Mouse (Mus musculus) MEL (cell line): Measurements from ENCODE around the gene Krtcap2. TPM values are rescaled to one million over a fixed set of nuclear protein-coding genes. Genes with fewer than 3 reads are reported as not detected.

Experiments
- DNase-seq: peaks from one replicate; pipeline ENCODE4 v3.0.0; 2011; ENCODE audit warnings: low read depth, low spot score
- H3K27ac ChIP-seq: 2 replicates; pipeline ENCODE4 v1.5.1; 2012; ENCODE audit warnings: low read depth, mild to moderate bottlenecking, control low read depth, low read length, moderate library complexity; ENCODE audit not compliant: control insufficient read depth
- H3K27me3 ChIP-seq, 2 experiments: fragments of 150-350 bp in 1 of 2; sonication (generic) in 1 of 2; 2 replicates each; pipeline ENCODE4 v1.6.1; 2012; ENCODE audit warnings: low read length in 2 of 2, mild to moderate bottlenecking in 2 of 2, improper control_type of control experiment in 1 of 2, moderate library complexity in 1 of 2; ENCODE audit not compliant: insufficient read depth in 2 of 2, control insufficient read depth in 1 of 2
- H3K36me3 ChIP-seq, 2 experiments: 2 replicates each; pipeline ENCODE4 v1.6.1; 2012 to 2014; ENCODE audit warnings: low read length in 2 of 2, improper control_type of control experiment in 1 of 2, inconsistent platforms in 1 of 2, mild to moderate bottlenecking in 1 of 2; ENCODE audit not compliant: insufficient read depth in 2 of 2, control insufficient read depth in 1 of 2
- H3K4me1 ChIP-seq, 2 experiments: fragments of 150-350 bp in 1 of 2; sonication (generic) in 1 of 2; 2 replicates each; pipeline ENCODE4 v1.6.1; 2012; ENCODE audit warnings: low read length in 2 of 2, improper control_type of control experiment in 1 of 2, mild to moderate bottlenecking in 1 of 2; ENCODE audit not compliant: insufficient read depth in 2 of 2, control insufficient read depth in 1 of 2
- H3K4me3 ChIP-seq, 2 experiments: fragments of 150-350 bp in 1 of 2; sonication (generic) in 1 of 2; 2 replicates each; pipeline ENCODE4 v1.5.1; 2012; ENCODE audit warnings: low read depth in 2 of 2, low read length in 2 of 2, mild to moderate bottlenecking in 2 of 2, moderate library complexity in 2 of 2, control low read depth in 1 of 2, improper control_type of control experiment in 1 of 2; ENCODE audit not compliant: control insufficient read depth in 1 of 2, insufficient read depth in 1 of 2
- H3K79me2 ChIP-seq: 2 replicates; pipeline ENCODE4 v1.6.1; 2012; ENCODE audit warnings: mild to moderate bottlenecking, low read length, moderate library complexity; ENCODE audit not compliant: control insufficient read depth, poor library complexity, insufficient read depth
- H3K9ac ChIP-seq: 2 replicates; pipeline ENCODE4 v1.6.1; 2012; ENCODE audit warnings: low read depth, mild to moderate bottlenecking, control low read depth, low read length, moderate library complexity; ENCODE audit not compliant: control insufficient read depth, poor library complexity, severe bottlenecking
- H3K9me3 ChIP-seq: fragments of 150-350 bp; sonication (generic); replicated peaks from 2 replicates; pipeline ENCODE4 v1.6.1; 2012; ENCODE audit warnings: mild to moderate bottlenecking, low read length, improper control_type of control experiment, moderate library complexity; ENCODE audit not compliant: insufficient read depth
- CHD1 ChIP-seq: IDR thresholded peaks from 2 replicates; pipeline ENCODE4 v1.6.1; 2012; ENCODE audit warnings: low read depth, mild to moderate bottlenecking, inconsistent platforms, low read length, improper control_type of control experiment
- CHD2 ChIP-seq: IDR thresholded peaks from 2 replicates; pipeline ENCODE4 v1.6.1; 2011; ENCODE audit warnings: low read length, improper control_type of control experiment
- CTCF ChIP-seq, 3 experiments: IDR thresholded peaks in 2 of 3; conservative IDR thresholded peaks in 1 of 3; 2 replicates each; pipeline ENCODE4 v1.5.1; 2011 to 2012; ENCODE audit warnings: low read length in 3 of 3, low read depth in 2 of 3, mild to moderate bottlenecking in 2 of 3, improper control_type of control experiment in 1 of 3, inconsistent platforms in 1 of 3, mixed read lengths in 1 of 3, moderate library complexity in 1 of 3; ENCODE audit not compliant: control insufficient read depth in 1 of 3, insufficient read depth in 1 of 3, poor library complexity in 1 of 3, severe bottlenecking in 1 of 3
- E2F4 ChIP-seq: IDR thresholded peaks from 2 replicates; pipeline ENCODE4 v1.6.1; 2011; ENCODE audit warnings: low read depth, low read length, improper control_type of control experiment, borderline replicate concordance
- ELF1 ChIP-seq: IDR thresholded peaks from 2 replicates; pipeline ENCODE4 v1.6.1; 2014; ENCODE audit warnings: low read depth, mild to moderate bottlenecking, inconsistent platforms, low read length, improper control_type of control experiment, moderate library complexity
- EP300 ChIP-seq, 2 experiments: IDR thresholded peaks; 2 replicates each; pipeline ENCODE4 v1.6.1; 2011; ENCODE audit warnings: improper control_type of control experiment in 2 of 2, low read length in 2 of 2, low read depth in 1 of 2, mild to moderate bottlenecking in 1 of 2
- GABPA ChIP-seq: IDR thresholded peaks from 2 replicates; pipeline ENCODE4 v1.6.1; 2012; ENCODE audit warnings: low read depth, mild to moderate bottlenecking, inconsistent platforms, low read length, improper control_type of control experiment, moderate library complexity
- GATA1 ChIP-seq: IDR thresholded peaks from 2 replicates; pipeline ENCODE4 v1.6.1; 2011; ENCODE audit warnings: low read depth, low read length, improper control_type of control experiment
- MAX ChIP-seq: IDR thresholded peaks from 2 replicates; pipeline ENCODE4 v1.6.1; 2011; ENCODE audit warnings: low read length, improper control_type of control experiment
- MAZ ChIP-seq: IDR thresholded peaks from 2 replicates; pipeline ENCODE4 v1.6.1; 2012; ENCODE audit warnings: low read depth, mild to moderate bottlenecking, inconsistent platforms, low read length, improper control_type of control experiment
- MYB ChIP-seq: IDR thresholded peaks from 2 replicates; pipeline ENCODE4 v1.6.1; 2011; ENCODE audit warnings: mild to moderate bottlenecking, low read depth, low read length, improper control_type of control experiment
- NELFE ChIP-seq: IDR thresholded peaks from 2 replicates; pipeline ENCODE4 v1.6.1; 2011; ENCODE audit warnings: low read depth, low read length, improper control_type of control experiment
- POLR2AphosphoS2 ChIP-seq: IDR thresholded peaks from 2 replicates; pipeline ENCODE4 v1.6.1; 2011; ENCODE audit warnings: low read length, improper control_type of control experiment
- RAD21 ChIP-seq: IDR thresholded peaks from 2 replicates; pipeline ENCODE4 v1.6.1; 2011; ENCODE audit warnings: mild to moderate bottlenecking, low read depth, low read length, improper control_type of control experiment
- SIN3A ChIP-seq: IDR thresholded peaks from 2 replicates; pipeline ENCODE4 v1.6.1; 2012; ENCODE audit warnings: low read length, improper control_type of control experiment, inconsistent platforms
- SMC3 ChIP-seq: IDR thresholded peaks from 2 replicates; pipeline ENCODE4 v1.6.1; 2011; ENCODE audit warnings: low read depth, low read length, improper control_type of control experiment
- TAL1 ChIP-seq: IDR thresholded peaks from 2 replicates; pipeline ENCODE4 v1.6.1; 2012; ENCODE audit warnings: mild to moderate bottlenecking, inconsistent platforms, low read length, moderate library complexity, mixed read lengths
- TBP ChIP-seq: IDR thresholded peaks from 2 replicates; pipeline ENCODE4 v1.8.0; 2011; ENCODE audit warnings: low read depth, low read length, improper control_type of control experiment
- TCF12 ChIP-seq: IDR thresholded peaks from 2 replicates; pipeline ENCODE4 v1.6.1; 2014; ENCODE audit warnings: low read depth, mild to moderate bottlenecking, inconsistent platforms, low read length, improper control_type of control experiment, moderate library complexity
- USF1 ChIP-seq: IDR thresholded peaks from 2 replicates; pipeline ENCODE4 v1.6.1; 2014; ENCODE audit warnings: low read depth, mild to moderate bottlenecking, inconsistent platforms, low read length, improper control_type of control experiment, moderate library complexity
- USF2 ChIP-seq, 2 experiments: IDR thresholded peaks; 2 replicates each; pipeline ENCODE4 v1.6.1; 2011 to 2012; ENCODE audit warnings: improper control_type of control experiment in 2 of 2, low read length in 2 of 2, borderline replicate concordance in 1 of 2, inconsistent platforms in 1 of 2, low read depth in 1 of 2, mild to moderate bottlenecking in 1 of 2; ENCODE audit not compliant: insufficient read depth in 1 of 2
- polyA plus RNA-seq, 2 experiments: library from polyadenylated mRNA; stranded (reverse) in 1 of 2; unstranded in 1 of 2; fragments of >175 nt in 1 of 2; fragments of >200 nt in 1 of 2; gene quantifications; 2 replicates each; pipeline versions ENCODE4 v1.2.1 to v1.2.4; 2012; ENCODE audit warnings: low replicate concordance in 2 of 2, low read depth in 1 of 2; ENCODE audit not compliant: insufficient read length in 2 of 2, insufficient read depth in 1 of 2, missing spikeins in 1 of 2
- total RNA-seq: library from RNA; depleted of rRNA; stranded (reverse); fragments of 300-350 nt; gene quantifications from 2 replicates; pipeline ENCODE4 v1.2.3, GENCODE M21; 2012

Krtcap2 gene
- total and polyA plus RNA-seq, 3 experiments, result 171 to 497 TPM; not detected in 1

DNA sequence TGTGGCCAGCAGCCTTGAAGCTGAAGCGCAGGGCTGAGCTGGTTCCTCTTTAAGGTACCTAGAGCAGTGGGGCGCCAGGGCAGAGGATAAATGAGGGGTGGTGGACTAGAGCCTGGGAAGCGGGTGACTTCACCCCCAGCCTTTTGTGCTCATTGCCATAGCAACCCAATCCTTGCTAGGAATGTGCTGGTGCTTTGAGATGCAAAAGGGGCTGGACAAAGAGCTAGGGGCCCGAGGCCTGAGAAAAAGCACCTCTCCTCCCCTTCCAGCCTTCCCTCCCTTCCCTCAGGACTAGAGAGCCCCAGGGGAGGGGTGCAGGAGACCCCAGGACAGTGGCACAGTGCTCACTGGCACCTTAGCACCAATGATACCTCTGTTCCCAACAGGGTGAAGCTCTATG lies 19.8 kb upstream of the Krtcap2 start:
- DNase-seq, result no peak
- H3K79me2 ChIP-seq, result no peaks in the 10 kb centered on the region
- H3K27me3 ChIP-seq, result no peaks in the 10 kb centered on the region
- TF ChIP-seq SIN3A (no peak), TBP (no peak), USF2 (IDR thresholded peaks at IDR 0.05; ENCODE audit: borderline replicate concordance in 1 of 2, insufficient read depth in 1 of 2, low read depth in 1 of 2, low read length in 2 of 2) (no peak), USF1 (no peak)
- peaks cover 0 to 2% of the 10 kb centered on the region in 2 experiments; a peak in 1 of 4 replicates for H3K36me3 ChIP-seq
- peaks cover 2 to 8% of the 10 kb centered on the region in 2 experiments; a peak in 3 of 4 replicates for H3K4me1 ChIP-seq
- no peak overlapping the region for H3K9ac ChIP-seq
- no peak overlapping the region for H3K27ac ChIP-seq
- no peaks in the 10 kb centered on the region for H3K9me3 ChIP-seq
- H3K4me3 ChIP-seq, result no peak overlapping the region

DNA sequence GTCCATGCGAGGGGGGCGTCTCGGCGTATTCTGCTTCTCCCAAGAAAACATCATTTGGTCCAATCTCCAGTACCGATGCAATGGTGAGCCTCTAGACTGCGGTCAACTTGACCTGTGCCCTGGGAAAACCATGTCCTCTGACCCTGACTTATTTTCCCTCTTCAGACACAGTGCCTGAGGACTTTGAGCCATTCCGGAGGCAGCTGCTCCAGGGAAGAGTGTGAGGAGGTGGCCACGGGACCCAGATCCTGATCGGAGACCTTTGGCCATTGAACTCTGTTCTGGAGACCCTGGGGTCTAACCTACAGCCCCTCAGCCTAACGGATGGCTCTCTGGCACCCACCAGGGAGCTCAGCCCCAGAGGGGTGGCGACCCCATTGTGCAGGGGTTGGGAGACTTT lies 19.4 kb upstream of the Krtcap2 start:
- no peak overlapping the region for H3K4me3 ChIP-seq
- no peak for DNase-seq
- no peak overlapping the region for H3K27ac ChIP-seq
- H3K9me3 ChIP-seq, result no peaks in the 10 kb centered on the region
- peaks cover 0 to 2% of the 10 kb centered on the region in 2 experiments; a peak in 1 of 4 replicates for H3K36me3 ChIP-seq
- H3K9ac ChIP-seq, result no peak overlapping the region
- H3K4me1 ChIP-seq, result peaks cover 2 to 8% of the 10 kb centered on the region in 2 experiments; a peak in 3 of 4 replicates
- H3K27me3 ChIP-seq, result no peaks in the 10 kb centered on the region
- no peaks in the 10 kb centered on the region for H3K79me2 ChIP-seq
- no peak for TF ChIP-seq TAL1
- no peak for TF ChIP-seq GABPA
- TF ChIP-seq CHD2, result no peak
- no peak for TF ChIP-seq E2F4
- TF ChIP-seq ELF1, result no peak
- no peak for TF ChIP-seq USF2 (IDR thresholded peaks at IDR 0.05; ENCODE audit: borderline replicate concordance in 1 of 2, insufficient read depth in 1 of 2, low read depth in 1 of 2, low read length in 2 of 2)
- TF ChIP-seq NELFE, result no peak
- TF ChIP-seq SMC3, result no peak
- TF ChIP-seq MAX, result no peak
- no peak for TF ChIP-seq EP300 (IDR thresholded peaks at IDR 0.05; ENCODE audit: low read depth in 1 of 2, low read length in 2 of 2)
- TF ChIP-seq RAD21, result no peak
- TF ChIP-seq TBP, result no peak
- no peak for TF ChIP-seq POLR2AphosphoS2
- TF ChIP-seq MAZ, result no peak
- TF ChIP-seq TCF12, result no peak
- TF ChIP-seq CTCF (IDR thresholded peaks at IDR 0.05 in 2 of 3, conservative IDR thresholded peaks at IDR 0.05 in 1 of 3; ENCODE audit: control insufficient read depth in 1 of 3, insufficient read depth in 1 of 3, low read depth in 2 of 3, low read length in 3 of 3, poor library complexity in 1 of 3, severe bottlenecking in 1 of 3), result no peak
- no peak for TF ChIP-seq GATA1
- TF ChIP-seq CHD1, result no peak
- TF ChIP-seq MYB, result no peak
